Mouse (Mus musculus) E14TG2a.4 (cell line): ENCODE data around the gene Pou6f2.

Experiments used
- H3K27me3 ChIP-seq: 2 replicates; pipeline ENCODE4 v1.6.1; 2014; ENCODE audit warnings: low read length, control low read depth; ENCODE audit not compliant: insufficient read depth
- H3K36me3 ChIP-seq: 2 replicates; pipeline ENCODE4 v1.6.1; 2014; ENCODE audit warnings: low read length, control low read depth; ENCODE audit not compliant: insufficient read depth
- H3K4me1 ChIP-seq: replicated peaks from 2 replicates; pipeline ENCODE4 v1.6.1; 2014; ENCODE audit warnings: low read depth, low read length, control low read depth
- H3K4me3 ChIP-seq: replicated peaks from 2 replicates; pipeline ENCODE4 v1.5.1; 2014; ENCODE audit warnings: mild to moderate bottlenecking, low read length
- H3K9me3 ChIP-seq: 2 replicates; pipeline ENCODE4 v1.6.1; 2014; ENCODE audit warnings: low read length, control low read depth
- CTCF ChIP-seq: conservative IDR thresholded peaks from 2 replicates; pipeline ENCODE4 v1.5.1; 2014; ENCODE audit warnings: low read length
- NANOG ChIP-seq: IDR thresholded peaks from 2 replicates; pipeline ENCODE4 v1.6.1; 2014; ENCODE audit warnings: borderline replicate concordance, low read length, mixed read lengths
- POU5F1 ChIP-seq: IDR thresholded peaks from 2 replicates; pipeline ENCODE4 v1.6.1; 2014; ENCODE audit warnings: low read length, borderline replicate concordance

The Pou6f2 gene

DNA sequence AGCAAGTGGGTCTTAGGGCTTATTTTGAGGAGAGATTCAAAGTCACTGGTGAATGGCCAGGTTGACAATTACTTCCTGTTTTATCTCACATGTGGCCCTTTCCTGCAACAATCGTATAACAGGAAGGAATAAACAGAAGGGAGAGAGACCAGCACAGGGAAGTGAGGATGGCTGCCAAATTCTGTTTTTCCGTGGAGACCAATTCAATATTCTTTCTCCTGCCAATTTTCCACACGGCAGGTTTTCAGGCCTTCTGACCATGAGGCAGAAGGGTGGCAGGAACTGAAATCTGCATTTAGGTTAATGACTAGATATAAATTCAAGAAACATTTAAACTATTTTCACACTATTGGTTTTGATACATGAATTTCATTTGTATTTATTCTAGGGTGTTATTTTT lies 224.5 kb downstream of the Pou6f2 start:
- TF ChIP-seq NANOG: no peak
- TF ChIP-seq POU5F1: no peak
- Histone ChIP-seq H3K36me3 (no peaks in the 10 kb centered on the region), H3K4me1 (peaks cover 13% of the 10 kb centered on the region), H3K4me3 (no peak overlapping the region), H3K27me3 (no peaks in the 10 kb centered on the region), H3K9me3 (no peaks in the 10 kb centered on the region)

DNA sequence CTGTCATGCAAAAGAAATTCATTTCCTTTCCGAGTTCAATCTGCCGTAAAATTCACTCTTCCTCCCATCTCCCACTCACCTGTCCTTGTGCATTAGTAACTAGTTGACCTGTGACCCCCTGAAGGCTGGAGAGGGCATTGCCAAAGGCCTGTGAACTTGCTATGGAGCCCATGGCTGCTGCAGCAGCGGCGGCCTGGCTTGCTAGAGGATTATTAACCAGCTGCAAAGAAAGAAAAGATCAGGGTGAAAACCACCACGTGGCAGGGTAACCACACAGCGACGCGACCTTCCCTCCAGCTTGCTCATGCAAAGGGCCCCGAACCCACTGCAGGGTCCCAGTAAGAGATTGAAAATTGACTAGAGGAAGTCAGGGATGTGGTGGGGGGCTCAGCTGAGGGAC lies 225.2 kb downstream of the Pou6f2 start:
- Histone ChIP-seq H3K4me1 (peaks cover 7% of the 10 kb centered on the region; the same call in 1 of the 2 replicates), H3K27me3 (no peaks in the 10 kb centered on the region), H3K9me3 (no peaks in the 10 kb centered on the region), H3K4me3 (no peak overlapping the region), H3K36me3 (no peaks in the 10 kb centered on the region)
- TF ChIP-seq POU5F1 (no peak), NANOG (no peak), CTCF (no peak)

DNA sequence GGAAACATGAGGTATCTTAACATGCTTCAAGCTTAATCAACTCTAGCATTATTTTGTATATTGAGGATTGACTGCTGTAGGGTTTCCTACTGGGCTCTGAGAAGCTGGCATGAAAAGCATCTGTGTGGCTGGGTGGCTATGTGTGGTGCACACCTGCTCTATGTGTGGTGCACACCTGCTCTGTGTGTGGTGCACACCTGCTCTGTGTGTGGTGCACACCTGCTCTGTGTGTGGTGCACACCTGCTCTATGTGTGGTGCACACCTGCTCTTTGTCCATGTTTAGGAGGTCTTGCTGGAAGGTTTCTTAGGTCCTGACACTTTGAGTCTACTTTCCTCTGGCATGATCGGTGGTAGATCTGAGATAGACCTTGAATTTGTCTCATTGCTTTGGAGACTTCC lies 233.3 kb downstream of the Pou6f2 start:
- H3K27me3 ChIP-seq: no peaks in the 10 kb centered on the region
- H3K4me3 ChIP-seq: no peak overlapping the region
- peaks cover 3% of the 10 kb centered on the region; the same call in 1 of the 2 replicates for H3K9me3 ChIP-seq
- TF ChIP-seq CTCF (no peak), POU5F1 (no peak), NANOG (no peak)
- H3K4me1 ChIP-seq: no peaks in the 10 kb centered on the region
- H3K36me3 ChIP-seq: no peaks in the 10 kb centered on the region

DNA sequence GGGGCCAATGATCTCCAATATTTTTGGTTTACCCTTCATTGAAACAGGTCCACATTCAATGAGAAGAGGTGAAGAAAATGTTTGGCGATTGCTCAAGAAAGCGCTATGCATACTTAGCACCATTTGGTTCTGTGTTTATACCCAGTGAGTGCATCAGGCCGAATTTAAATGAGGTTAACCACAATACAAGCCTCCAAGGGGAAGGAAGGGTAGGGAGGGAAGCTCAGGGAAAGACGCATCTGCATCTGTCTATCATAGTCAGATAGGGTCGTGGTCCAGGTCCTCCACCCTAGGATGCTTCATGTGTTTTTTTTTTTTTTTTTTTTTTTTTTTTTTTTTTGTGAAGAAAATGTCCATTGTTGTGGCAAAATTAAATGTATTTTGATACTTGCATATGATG lies 236.9 kb downstream of the Pou6f2 start:
- H3K36me3 ChIP-seq: no peaks in the 10 kb centered on the region
- no peak overlapping the region for H3K4me3 ChIP-seq
- peaks cover 3% of the 10 kb centered on the region; the same call in 1 of the 2 replicates for H3K9me3 ChIP-seq
- TF ChIP-seq POU5F1 (no peak), NANOG (no peak), CTCF (no peak)
- H3K4me1 ChIP-seq: no peaks in the 10 kb centered on the region
- no peaks in the 10 kb centered on the region for H3K27me3 ChIP-seq

DNA sequence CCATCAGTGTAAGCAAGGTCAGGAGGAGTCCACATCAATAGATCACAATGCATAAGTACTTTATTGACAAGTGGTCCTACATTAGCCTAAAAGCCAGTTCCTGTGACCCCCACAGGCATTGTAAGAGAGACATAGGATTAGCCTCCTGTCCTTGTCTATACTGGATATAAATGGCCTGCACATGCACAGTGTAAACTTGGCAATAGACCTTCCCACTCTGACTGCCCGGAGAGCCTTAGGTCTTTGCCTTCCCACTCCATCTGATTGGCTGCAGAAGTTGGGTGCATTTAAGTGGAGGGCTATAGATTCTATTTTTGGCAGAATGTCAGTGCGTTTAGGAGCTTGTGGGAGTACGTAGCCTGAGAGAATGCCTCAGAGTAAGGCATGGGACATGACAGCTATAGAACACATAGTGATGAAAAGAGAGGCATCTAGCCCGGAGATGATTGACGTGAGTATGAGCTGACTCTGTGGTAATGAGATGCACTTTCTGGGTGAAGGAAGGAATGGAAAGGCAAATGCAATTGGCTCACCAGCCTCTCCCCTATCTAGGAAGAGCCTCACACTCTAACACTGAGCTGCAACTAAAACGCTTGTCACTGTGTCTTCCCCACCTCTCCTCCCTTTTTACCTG lies 243.4 kb downstream of the Pou6f2 start:
- TF ChIP-seq NANOG: no peak
- TF ChIP-seq CTCF: no peak
- TF ChIP-seq POU5F1: no peak
- Histone ChIP-seq H3K27me3 (no peaks in the 10 kb centered on the region), H3K36me3 (no peaks in the 10 kb centered on the region), H3K4me1 (no peaks in the 10 kb centered on the region), H3K4me3 (no peak overlapping the region), H3K9me3 (no peaks in the 10 kb centered on the region)

DNA sequence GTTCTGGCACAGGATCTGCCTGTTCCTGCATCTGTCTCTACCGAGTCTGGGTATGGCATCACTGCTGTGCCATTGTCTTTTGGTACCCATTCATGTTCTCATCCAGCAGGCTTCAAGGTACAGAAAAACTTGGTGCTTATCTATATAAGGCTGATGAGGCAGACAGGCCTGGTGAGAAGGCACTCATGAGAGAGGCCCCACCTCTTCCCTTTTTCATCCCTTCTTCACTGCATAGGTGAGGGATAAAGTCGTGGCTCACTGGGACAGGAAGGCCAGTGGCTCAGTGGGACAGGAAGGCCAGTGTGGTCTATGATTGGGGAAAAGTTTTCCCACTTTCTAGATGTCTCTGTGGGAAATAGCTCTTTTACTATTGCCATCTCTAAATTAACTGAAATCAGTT lies 263.8 kb downstream of the Pou6f2 start:
- Histone ChIP-seq H3K36me3 (no peaks in the 10 kb centered on the region), H3K4me1 (peaks cover 10% of the 10 kb centered on the region; the same call in 1 of the 2 replicates), H3K9me3 (no peaks in the 10 kb centered on the region), H3K4me3 (no peak overlapping the region), H3K27me3 (no peaks in the 10 kb centered on the region)
- TF ChIP-seq POU5F1 (no peak), NANOG (no peak), CTCF (no peak)

DNA sequence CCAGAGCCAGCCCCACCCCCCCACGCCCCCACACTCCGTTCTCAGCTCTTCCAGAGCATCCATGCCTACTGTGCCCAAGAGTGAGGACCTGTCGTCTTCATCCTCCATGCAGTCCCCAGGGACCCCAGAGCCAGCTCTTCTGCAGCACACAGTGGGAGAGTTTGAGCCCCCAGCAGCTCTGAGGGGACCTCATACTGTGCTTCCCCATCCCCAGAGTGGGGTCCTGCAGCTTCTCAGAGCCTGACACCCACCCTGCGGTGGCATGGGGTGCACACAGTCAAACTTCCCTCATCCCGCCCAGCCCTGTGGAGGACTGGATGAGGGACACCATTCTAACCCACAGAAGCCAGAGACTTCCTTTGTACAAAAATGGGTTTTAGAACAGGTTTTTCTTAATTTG lies 264.3 kb downstream of the Pou6f2 start:
- Histone ChIP-seq H3K27me3 (no peaks in the 10 kb centered on the region; the same call in 1 of the 2 replicates), H3K9me3 (no peaks in the 10 kb centered on the region), H3K36me3 (no peaks in the 10 kb centered on the region), H3K4me1 (peaks cover 10% of the 10 kb centered on the region; the same call in 1 of the 2 replicates), H3K4me3 (no peak overlapping the region)
- TF ChIP-seq NANOG: no peak
- no peak for TF ChIP-seq CTCF
- TF ChIP-seq POU5F1: no peak

DNA sequence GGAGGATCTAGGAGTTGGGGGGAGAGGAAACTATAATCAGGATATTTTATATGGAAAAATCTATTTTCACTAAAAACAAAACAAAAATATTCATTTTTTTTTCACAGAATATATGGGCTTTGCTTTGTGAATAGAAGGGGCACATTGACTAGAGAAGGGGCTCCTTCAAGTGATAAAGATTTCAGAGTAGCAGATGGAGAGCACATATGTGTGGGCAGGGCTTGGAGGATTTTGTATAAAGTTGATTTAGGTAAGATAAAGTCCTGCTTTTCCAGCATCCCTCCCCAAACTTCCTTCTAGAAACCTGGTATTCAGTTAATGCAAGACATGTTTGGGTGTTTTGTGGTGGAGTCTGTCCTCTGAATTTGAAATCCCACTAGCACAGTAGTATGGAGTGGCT lies 266.2 kb downstream of the Pou6f2 start:
- Histone ChIP-seq H3K36me3 (no peaks in the 10 kb centered on the region), H3K27me3 (no peaks in the 10 kb centered on the region; the same call in 1 of the 2 replicates), H3K9me3 (no peaks in the 10 kb centered on the region), H3K4me3 (no peak overlapping the region), H3K4me1 (peaks cover 14% of the 10 kb centered on the region)
- no peak for TF ChIP-seq CTCF

DNA sequence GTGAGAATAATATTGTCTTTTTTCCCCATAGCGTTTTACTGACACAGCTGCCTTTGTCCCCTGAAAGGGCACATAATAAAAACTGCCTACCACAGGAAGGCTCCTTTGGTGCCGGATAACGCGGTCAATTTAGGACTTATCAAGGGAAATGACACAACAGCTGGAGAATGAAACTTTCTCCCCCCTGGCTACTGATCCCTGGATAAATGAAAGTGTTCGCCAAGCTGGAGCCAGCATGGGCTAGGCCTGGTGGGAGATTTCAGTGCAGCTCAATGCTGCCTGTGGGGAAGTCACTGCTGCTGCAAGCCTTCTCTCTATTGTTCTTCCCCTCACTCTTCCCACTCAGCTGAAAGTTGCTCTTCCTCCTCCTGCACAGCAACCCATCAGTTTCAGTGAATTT lies 267.8 kb downstream of the Pou6f2 start:
- TF ChIP-seq CTCF (no peak), POU5F1 (no peak), NANOG (no peak)
- peaks cover 5% of the 10 kb centered on the region; the same call in 1 of the 2 replicates for H3K27me3 ChIP-seq
- H3K9me3 ChIP-seq: no peaks in the 10 kb centered on the region
- H3K4me3 ChIP-seq: no peak overlapping the region
- H3K36me3 ChIP-seq: no peaks in the 10 kb centered on the region
- peaks cover 30% of the 10 kb centered on the region for H3K4me1 ChIP-seq
